Mouse (Mus musculus) WW6 (cell line): ENCODE measurements around the gene Wdr41.

Experiments used
- DNase-seq: peaks from one replicate; pipeline ENCODE4 v3.0.0-alpha.2; 2013; ENCODE audit warnings: low read depth, low spot score

Wdr41 gene

GRCm38 (mm10) chr13:95034715-95035114 is 58.6 kb downstream of the Wdr41 start:
- no peak for DNase-seq

GRCm38 (mm10) chr13:95038200-95038599 is 62.1 kb downstream of the Wdr41 start:
- DNase-seq, result no peak

- DNase-seq, result no peak
These were observed 64.1 kb downstream of the Wdr41 start for GRCm38 (mm10) chr13:95040140-95040738.

- DNase-seq, result no peak
These were observed 68.0 kb downstream of the Wdr41 start for GRCm38 (mm10) chr13:95044108-95044507.

- DNase-seq, result no peak
These were observed 74.3 kb downstream of the Wdr41 start for GRCm38 (mm10) chr13:95050398-95050797.

GRCm38 (mm10) chr13:95052421-95052820 is 76.3 kb downstream of the Wdr41 start:
- DNase-seq, result no peak

- DNase-seq, result no peak
These were observed 79.7 kb downstream of the Wdr41 start for GRCm38 (mm10) chr13:95055742-95056388.

GRCm38 (mm10) chr13:95056501-95057280 is 80.5 kb downstream of the Wdr41 start:
- DNase-seq, result no peak

GRCm38 (mm10) chr13:95058885-95059284 is 82.7 kb downstream of the Wdr41 start:
- no peak for DNase-seq

- no peak for DNase-seq
These were observed 87.4 kb downstream of the Wdr41 start for GRCm38 (mm10) chr13:95063390-95064017.

GRCm38 (mm10) chr13:95067854-95068253 is 91.7 kb downstream of the Wdr41 start:
- peak; percentile 13 for DNase-seq

- no peak for DNase-seq
These were observed 94.1 kb downstream of the Wdr41 start for GRCm38 (mm10) chr13:95070268-95070667.
